Mouse (Mus musculus): Measurements from ENCODE around the gene Mxd1. TPM values are rescaled to one million over a fixed set of nuclear protein-coding genes. Genes with fewer than 3 reads are reported as not detected.

The Mxd1 gene
- total and polyA plus RNA-seq, 3 experiments, result 3.2 to 3.6 TPM; not detected in 1

- H3K36me3 ChIP-seq (ENCODE audit: control insufficient read depth in 1 of 2, insufficient read depth in 2 of 2, low read length in 2 of 2), result peaks cover 0 to 22% of the 10 kb centered on the region in 2 experiments; a peak in 2 of 4 replicates
- no peak for DNase-seq (ENCODE audit: low read depth, low spot score)
- no peaks in the 10 kb centered on the region for H3K9me3 ChIP-seq (replicated peaks; ENCODE audit: insufficient read depth, low read length)
- H3K27ac ChIP-seq (ENCODE audit: control insufficient read depth, low read depth, low read length), result peak overlapping the region; percentile 15; the same call in 1 of the 2 replicates
- H3K4me3 ChIP-seq (ENCODE audit: control insufficient read depth in 1 of 2, insufficient read depth in 1 of 2, low read depth in 2 of 2, low read length in 2 of 2), result no peak overlapping the region
- no peak overlapping the region for H3K9ac ChIP-seq (ENCODE audit: control insufficient read depth, low read depth, low read length, poor library complexity, severe bottlenecking)
- H3K4me1 ChIP-seq (ENCODE audit: control insufficient read depth in 1 of 2, insufficient read depth in 2 of 2, low read length in 2 of 2), result peaks cover 10 to 30% of the 10 kb centered on the region in 2 experiments
- no peak for TF ChIP-seq NELFE (IDR thresholded peaks at IDR 0.05; ENCODE audit: low read depth, low read length)
- TF ChIP-seq ZNF384 (IDR thresholded peaks at IDR 0.05; ENCODE audit: low read depth, low read length), result no peak
- no peak for TF ChIP-seq ETS1 (IDR thresholded peaks at IDR 0.05; ENCODE audit: low read depth, low read length)
- no peak for TF ChIP-seq GATA1 (IDR thresholded peaks at IDR 0.05; ENCODE audit: low read depth, low read length)
- TF ChIP-seq TCF12 (IDR thresholded peaks at IDR 0.05; ENCODE audit: low read depth, low read length), result no peak
- TF ChIP-seq SMC3 (IDR thresholded peaks at IDR 0.05; ENCODE audit: low read depth, low read length), result no peak
- TF ChIP-seq MAX (IDR thresholded peaks at IDR 0.05; ENCODE audit: low read length), result no peak
- TF ChIP-seq MYB (IDR thresholded peaks at IDR 0.05; ENCODE audit: low read depth, low read length), result no peak
- TF ChIP-seq EP300 (IDR thresholded peaks at IDR 0.05; ENCODE audit: low read depth in 1 of 2, low read length in 2 of 2), result no peak
- no peak for TF ChIP-seq MEF2A (IDR thresholded peaks at IDR 0.05; ENCODE audit: extremely low read depth, insufficient replicate concordance, low read depth, low read length, poor library complexity, severe bottlenecking)
- TF ChIP-seq BHLHE40 (IDR thresholded peaks at IDR 0.05; ENCODE audit: borderline replicate concordance, low read depth, low read length), result no peak
- no peak; the same call in 1 of the 2 replicates for TF ChIP-seq JUND (IDR thresholded peaks at IDR 0.05; ENCODE audit: low read depth, low read length)
- no peak for TF ChIP-seq E2F4 (IDR thresholded peaks at IDR 0.05; ENCODE audit: borderline replicate concordance, low read depth, low read length)
- no peaks in the 10 kb centered on the region for H3K27me3 ChIP-seq (ENCODE audit: control insufficient read depth in 1 of 2, insufficient read depth in 2 of 2, low read length in 2 of 2)
- no peaks in the 10 kb centered on the region for H3K79me2 ChIP-seq (ENCODE audit: control insufficient read depth, insufficient read depth, low read length, poor library complexity)
Measured at GRCm38 (mm10) chr6:86640161-86640560, 28.8 kb downstream of the Mxd1 start.

GRCm38 (mm10) chr6:86639180-86640160, 29.5 kb downstream of the Mxd1 start:
- Histone ChIP-seq H3K4me1 (ENCODE audit: control insufficient read depth in 1 of 2, insufficient read depth in 2 of 2, low read length in 2 of 2) (peaks cover 10 to 30% of the 10 kb centered on the region in 2 experiments), H3K27me3 (ENCODE audit: control insufficient read depth in 1 of 2, insufficient read depth in 2 of 2, low read length in 2 of 2) (no peaks in the 10 kb centered on the region), H3K4me3 (ENCODE audit: control insufficient read depth in 1 of 2, insufficient read depth in 1 of 2, low read depth in 2 of 2, low read length in 2 of 2) (no peak overlapping the region), H3K36me3 (ENCODE audit: control insufficient read depth in 1 of 2, insufficient read depth in 2 of 2, low read length in 2 of 2) (peaks cover 0 to 22% of the 10 kb centered on the region in 2 experiments; a peak in 2 of 4 replicates), H3K27ac (ENCODE audit: control insufficient read depth, low read depth, low read length) (peak overlapping the region; percentile 32), H3K79me2 (ENCODE audit: control insufficient read depth, insufficient read depth, low read length, poor library complexity) (no peaks in the 10 kb centered on the region), H3K9ac (ENCODE audit: control insufficient read depth, low read depth, low read length, poor library complexity, severe bottlenecking) (no peak overlapping the region), H3K9me3 (replicated peaks; ENCODE audit: insufficient read depth, low read length) (no peaks in the 10 kb centered on the region)
- peak; percentile 87 for DNase-seq (ENCODE audit: low read depth, low spot score)
- no peak for TF ChIP-seq POLR2AphosphoS2 (IDR thresholded peaks at IDR 0.05; ENCODE audit: low read length)
- TF ChIP-seq RAD21 (IDR thresholded peaks at IDR 0.05; ENCODE audit: low read depth, low read length), result no peak
- no peak for TF ChIP-seq MYB (IDR thresholded peaks at IDR 0.05; ENCODE audit: low read depth, low read length)
- TF ChIP-seq KAT2A (conservative IDR thresholded peaks at IDR 0.05; ENCODE audit: low read depth, low read length), result no peak
- TF ChIP-seq ZKSCAN1 (IDR thresholded peaks at IDR 0.05; ENCODE audit: low read depth, low read length), result no peak
- TF ChIP-seq USF2 (IDR thresholded peaks at IDR 0.05; ENCODE audit: borderline replicate concordance in 1 of 2, insufficient read depth in 1 of 2, low read depth in 1 of 2, low read length in 2 of 2), result no peak
- TF ChIP-seq USF1 (IDR thresholded peaks at IDR 0.05; ENCODE audit: low read depth, low read length), result peak; percentile 39; the same call in 1 of the 2 replicates
- no peak for TF ChIP-seq CHD2 (IDR thresholded peaks at IDR 0.05; ENCODE audit: low read length)
- TF ChIP-seq MYC (IDR thresholded peaks at IDR 0.05; ENCODE audit: low read depth, low read length), result no peak
- TF ChIP-seq MEF2A (IDR thresholded peaks at IDR 0.05; ENCODE audit: extremely low read depth, insufficient replicate concordance, low read depth, low read length, poor library complexity, severe bottlenecking), result no peak
- no peak for TF ChIP-seq BHLHE40 (IDR thresholded peaks at IDR 0.05; ENCODE audit: borderline replicate concordance, low read depth, low read length)
- peak; percentile 42; the same call in 1 of the 2 replicates for TF ChIP-seq JUND (IDR thresholded peaks at IDR 0.05; ENCODE audit: low read depth, low read length)
- TF ChIP-seq MXI1 (IDR thresholded peaks at IDR 0.05; ENCODE audit: low read depth, low read length), result peak; percentile 47; the same call in 1 of the 2 replicates
- TF ChIP-seq MAX (IDR thresholded peaks at IDR 0.05; ENCODE audit: low read length), result no peak
- no peak for TF ChIP-seq MAFK (IDR thresholded peaks at IDR 0.05; ENCODE audit: borderline replicate concordance, low read depth, low read length)
- peak; percentile 85 to 87 for TF ChIP-seq EP300 (IDR thresholded peaks at IDR 0.05; ENCODE audit: low read depth in 1 of 2, low read length in 2 of 2)
- TF ChIP-seq RCOR1 (IDR thresholded peaks at IDR 0.05; ENCODE audit: low read depth, low read length), result peak; percentile 42; the same call in 1 of the 2 replicates
- peak; percentile 40; the same call in 1 of the 2 replicates for TF ChIP-seq SIN3A (IDR thresholded peaks at IDR 0.05; ENCODE audit: low read length)
- TF ChIP-seq CHD1 (IDR thresholded peaks at IDR 0.05; ENCODE audit: low read depth, low read length), result no peak
- TF ChIP-seq NELFE (IDR thresholded peaks at IDR 0.05; ENCODE audit: low read depth, low read length), result no peak
- peak; percentile 96 for TF ChIP-seq TAL1 (IDR thresholded peaks at IDR 0.05; ENCODE audit: low read length)
